Mouse (Mus musculus) hindbrain, embryonic 16.5 days (tissue): Measurements from ENCODE around the gene Tjp3. TPM values are rescaled to one million over a fixed set of nuclear protein-coding genes. Genes with fewer than 3 reads are reported as not detected.

Experiments used
- ATAC-seq: fragments of 200-750 bp; cut with Nextera tagmentation; 2 replicates; pipeline ENCODE4 v1.8.0; 2017; ENCODE audit warnings: moderate TSS enrichment, moderate library complexity
- H3K27ac ChIP-seq: fragments of 300-500 bp; sonication (generic); 2 replicates; pipeline ENCODE4 v1.5.1; 2014; ENCODE audit warnings: low read depth, mild to moderate bottlenecking, control low read depth, low read length, moderate library complexity
- H3K27me3 ChIP-seq: fragments of 300-500 bp; sonication (generic); replicated peaks from 2 replicates; pipeline ENCODE4 v1.6.1; 2014; ENCODE audit warnings: low read length; ENCODE audit not compliant: control insufficient read depth, insufficient read depth
- H3K36me3 ChIP-seq: fragments of 300-500 bp; sonication (generic); 2 replicates; pipeline ENCODE4 v1.6.1; 2014; ENCODE audit warnings: mild to moderate bottlenecking, low read length, moderate library complexity, mixed read lengths; ENCODE audit not compliant: control insufficient read depth, insufficient read depth
- H3K4me1 ChIP-seq: fragments of 300-500 bp; sonication (generic); 2 replicates; pipeline ENCODE4 v1.6.1; 2014; ENCODE audit warnings: low read depth, low read length; ENCODE audit not compliant: control insufficient read depth, insufficient read depth
- H3K4me2 ChIP-seq: fragments of 300-500 bp; sonication (generic); 2 replicates; pipeline ENCODE4 v1.6.1; 2014; ENCODE audit warnings: mild to moderate bottlenecking, low read length, control low read depth, moderate library complexity
- H3K4me3 ChIP-seq: fragments of 300-500 bp; sonication (generic); 2 replicates; pipeline ENCODE4 v1.5.1; 2014; ENCODE audit warnings: mild to moderate bottlenecking, low read length, control low read depth, moderate library complexity
- H3K9ac ChIP-seq: fragments of 300-500 bp; sonication (generic); 2 replicates; pipeline ENCODE4 v1.6.1; 2014; ENCODE audit warnings: low read depth, mild to moderate bottlenecking, control low read depth, low read length, moderate library complexity
- H3K9me3 ChIP-seq: fragments of 300-500 bp; sonication (generic); 2 replicates; pipeline ENCODE4 v1.6.1; 2014; ENCODE audit warnings: mild to moderate bottlenecking, low read length, moderate library complexity; ENCODE audit not compliant: control insufficient read depth
- WGBS: fragments of 180-500 bp; shearing (Covaris S2); extraction: QIAGEN DNeasy Blood & Tissue Kit; methylation state at CpG from one replicate; pipeline ENCODE4 v1.1.7; 2014; 5-methylcytosine and 5-hydroxymethylcytosine counted together
- polyA plus RNA-seq: library from polyadenylated mRNA; unstranded; fragments of >200 nt; fragmentation: Nextera tagmentation; extraction: Ambion mirVana; gene quantifications from 2 replicates; pipeline ENCODE4 v1.2.1, GENCODE M21; 2015

Tjp3 gene
- polyA plus RNA-seq, 1 experiment from 2014 or later = 6.4 TPM

DNA sequence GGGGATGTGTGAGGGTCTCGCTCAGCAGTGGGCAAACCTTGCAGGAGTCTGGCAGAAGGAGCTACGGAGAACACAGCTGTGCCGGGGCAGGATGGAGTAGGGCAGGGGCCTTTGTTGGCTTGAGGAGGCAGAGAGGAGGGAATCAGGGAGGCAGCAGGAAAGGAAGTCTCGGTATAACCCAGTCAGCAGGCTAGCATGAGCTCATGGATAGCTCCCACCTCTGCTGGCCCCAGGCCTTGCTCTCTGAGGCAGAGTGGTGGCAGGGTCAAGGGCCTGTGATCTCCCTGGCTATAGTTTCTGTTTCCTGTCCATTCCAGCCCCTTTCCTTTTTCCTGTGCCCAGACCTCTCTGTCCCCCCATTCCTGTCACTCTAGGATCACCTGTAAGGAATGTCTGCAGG is 10.9 kb upstream of the Tjp3 start:
- no peak overlapping the region for H3K9ac ChIP-seq
- H3K27me3 ChIP-seq = no peaks in the 10 kb centered on the region
- H3K9me3 ChIP-seq = no peaks in the 10 kb centered on the region
- peaks cover 10% of the 10 kb centered on the region for H3K36me3 ChIP-seq
- 66% methylated on average over 4 of the region's 4 CpGs for WGBS
- no peak overlapping the region for H3K4me3 ChIP-seq
- ATAC-seq = no peak
- H3K4me1 ChIP-seq = peaks cover 23% of the 10 kb centered on the region
- no peak overlapping the region for H3K4me2 ChIP-seq
- peak overlapping the region; percentile 20; the same call in 1 of the 2 replicates for H3K27ac ChIP-seq

DNA sequence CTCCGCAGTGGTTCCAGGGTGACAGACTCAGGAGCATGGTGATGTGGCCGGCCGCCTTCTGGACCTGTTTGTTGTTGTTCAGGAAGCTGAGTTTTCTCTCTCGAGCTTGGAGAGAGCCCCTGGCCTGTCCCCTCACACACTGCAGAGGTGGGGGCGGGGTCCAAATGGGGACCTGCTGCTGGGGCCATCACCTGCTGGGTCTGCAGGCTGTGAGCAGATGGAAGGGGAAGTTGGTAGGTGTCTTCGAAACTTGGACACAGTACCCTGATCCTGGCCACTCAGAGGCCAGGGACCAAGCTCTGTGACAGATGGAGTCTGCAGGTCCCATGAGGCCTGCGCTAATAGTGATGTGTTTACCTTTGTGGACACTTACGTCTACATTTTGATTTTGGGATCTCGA is 9.9 kb upstream of the Tjp3 start:
- Histone ChIP-seq H3K27ac (no peak overlapping the region), H3K36me3 (peaks cover 2% of the 10 kb centered on the region; the same call in 1 of the 2 replicates), H3K27me3 (no peaks in the 10 kb centered on the region), H3K9ac (no peak overlapping the region), H3K4me2 (no peak overlapping the region), H3K9me3 (no peaks in the 10 kb centered on the region), H3K4me3 (no peak overlapping the region), H3K4me1 (peaks cover 23% of the 10 kb centered on the region)
- ATAC-seq = no peak
- WGBS = 83% methylated on average over 9 of the region's 9 CpGs

DNA sequence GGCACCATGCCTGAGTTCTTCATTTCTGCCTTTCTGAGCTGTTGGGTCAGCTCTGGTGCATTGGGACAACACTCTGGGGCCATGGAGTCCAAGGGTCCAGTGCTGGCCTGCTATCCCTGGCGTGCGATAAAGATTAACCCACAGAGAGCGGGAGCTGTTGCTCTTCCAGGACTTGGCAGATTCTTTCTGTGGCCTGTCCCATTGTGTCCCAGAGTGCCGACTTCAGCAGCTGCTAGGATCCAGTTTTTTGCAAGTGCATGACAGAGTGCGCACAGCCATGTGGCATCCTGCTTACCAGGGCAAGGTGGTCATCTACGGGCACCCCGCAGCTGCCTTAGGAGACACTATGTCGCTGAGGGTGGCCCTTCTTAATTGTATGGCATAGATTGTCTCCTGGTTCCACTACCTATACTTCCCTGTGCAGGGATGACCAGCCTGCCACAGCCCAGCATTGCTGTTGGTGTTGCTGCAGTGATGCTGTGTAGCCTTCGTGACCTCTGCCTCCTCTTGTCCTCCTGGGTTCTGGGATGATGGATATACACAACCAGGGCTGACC is 9.0 kb upstream of the Tjp3 start:
- Histone ChIP-seq H3K27ac (no peak overlapping the region), H3K4me3 (no peak overlapping the region), H3K36me3 (no peaks in the 10 kb centered on the region), H3K27me3 (no peaks in the 10 kb centered on the region), H3K4me1 (peaks cover 27% of the 10 kb centered on the region), H3K4me2 (no peak overlapping the region), H3K9me3 (no peaks in the 10 kb centered on the region), H3K9ac (no peak overlapping the region)
- ATAC-seq = no peak
- 72% methylated on average over 9 of the region's 9 CpGs for WGBS

DNA sequence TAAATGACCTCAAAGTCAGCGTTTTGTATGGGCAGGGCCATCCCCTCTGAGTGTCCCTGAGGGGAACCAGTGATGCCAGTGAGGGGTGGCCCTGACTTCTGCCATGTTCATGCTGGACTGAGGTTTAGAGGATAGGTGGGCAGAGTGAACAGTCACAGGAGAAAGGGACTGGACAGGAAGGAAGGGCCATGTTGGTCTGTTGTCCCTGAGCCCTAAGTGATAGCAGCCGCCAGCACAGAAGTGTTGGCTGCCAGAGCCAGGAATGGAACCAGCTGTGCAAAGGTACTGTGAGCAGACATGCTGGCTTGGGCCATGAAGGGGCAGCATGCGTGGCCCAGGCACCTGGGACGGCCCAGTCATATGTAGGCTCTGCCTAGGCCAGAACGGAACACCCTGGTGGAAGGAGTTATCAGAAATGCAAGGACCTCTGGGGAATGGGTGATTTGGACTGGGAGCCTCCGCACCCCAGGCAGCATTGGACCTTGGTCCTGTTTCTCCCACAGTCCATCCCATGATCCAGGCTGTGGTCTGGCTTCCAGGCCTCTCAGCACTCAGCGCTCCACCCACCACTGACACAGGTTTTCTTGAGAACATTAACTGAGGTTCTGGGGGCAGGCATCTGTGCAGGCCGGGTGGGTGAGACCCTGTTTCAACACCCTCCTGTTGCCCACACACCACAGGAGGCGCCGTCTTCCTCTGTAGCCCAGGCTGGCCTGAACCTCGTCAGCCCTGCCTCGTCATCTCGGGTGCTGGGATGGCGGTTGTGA is 8.4 kb upstream of the Tjp3 start:
- H3K4me1 ChIP-seq = peaks cover 33% of the 10 kb centered on the region

DNA sequence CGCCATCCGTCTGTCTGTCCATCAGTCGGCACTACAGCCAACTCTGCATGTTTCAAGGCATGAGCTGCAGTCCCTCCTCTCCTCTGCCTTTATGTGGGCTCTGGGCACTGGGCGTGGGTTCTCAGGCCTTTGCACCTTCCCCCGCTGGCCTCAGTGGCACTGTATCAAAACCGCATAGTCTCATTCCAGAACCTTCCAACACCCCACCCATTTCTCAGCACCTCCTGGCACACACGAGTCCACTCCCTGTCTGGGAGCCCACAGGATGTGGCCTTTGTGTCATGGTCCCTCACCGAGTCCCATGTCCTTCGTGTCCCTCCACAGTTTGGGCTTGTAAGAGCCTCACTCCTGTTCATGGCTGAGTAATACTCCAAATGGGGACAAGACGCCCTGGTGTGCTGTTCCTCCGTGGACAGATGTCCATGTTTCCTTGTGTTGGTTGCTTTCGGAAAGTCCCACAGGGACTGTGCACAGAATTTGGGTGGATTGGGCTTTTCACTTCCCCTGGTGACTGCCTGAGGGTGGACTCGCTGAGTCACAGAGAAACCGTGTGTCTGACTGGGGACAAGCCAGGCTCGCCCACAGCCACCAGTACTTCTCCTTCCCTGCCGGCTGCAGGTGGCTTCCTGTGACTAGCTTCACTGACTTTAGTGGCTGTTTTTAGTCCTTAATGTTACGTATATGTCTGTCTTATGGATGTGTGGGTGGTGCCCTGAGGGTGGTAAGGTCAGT is 7.2 kb upstream of the Tjp3 start:
- no peaks in the 10 kb centered on the region for H3K9me3 ChIP-seq
- no peak overlapping the region for H3K4me2 ChIP-seq
- H3K4me1 ChIP-seq = peaks cover 37% of the 10 kb centered on the region
- WGBS = 95% methylated on average over 17 of the region's 17 CpGs
- H3K27me3 ChIP-seq = no peaks in the 10 kb centered on the region
- H3K27ac ChIP-seq = no peak overlapping the region
- H3K36me3 ChIP-seq = no peaks in the 10 kb centered on the region
- H3K9ac ChIP-seq = no peak overlapping the region
- no peak for ATAC-seq
- no peak overlapping the region for H3K4me3 ChIP-seq

More for the DNA sequence above, 8.4 kb upstream of the Tjp3 start:
- no peaks in the 10 kb centered on the region for H3K27me3 ChIP-seq
- H3K4me2 ChIP-seq = no peak overlapping the region
- WGBS = 90% methylated on average over 14 of the region's 14 CpGs
- no peaks in the 10 kb centered on the region for H3K36me3 ChIP-seq
- ATAC-seq = no peak
- no peaks in the 10 kb centered on the region for H3K9me3 ChIP-seq
- no peak overlapping the region for H3K9ac ChIP-seq
- no peak overlapping the region for H3K27ac ChIP-seq
- H3K4me3 ChIP-seq = no peak overlapping the region

DNA sequence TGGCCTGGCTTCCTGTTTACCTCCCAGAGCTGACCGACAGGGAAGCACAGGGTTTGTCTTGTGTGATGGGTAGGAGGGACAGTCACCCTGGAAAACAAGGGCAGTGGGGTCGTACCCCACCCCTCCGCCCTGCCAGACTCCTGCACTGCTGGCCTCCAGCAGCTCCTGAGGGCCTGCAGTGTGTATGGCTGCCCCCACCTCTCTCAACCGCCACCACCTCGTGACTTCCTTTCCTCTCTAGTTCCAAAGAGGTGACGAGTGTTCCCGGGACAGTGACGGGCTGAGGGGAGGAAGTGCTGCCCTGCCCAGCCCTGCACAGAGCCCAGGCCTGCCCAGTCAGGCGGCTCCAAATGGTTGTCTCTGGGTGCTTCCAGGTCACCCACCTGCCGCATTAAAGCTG is 6.5 kb upstream of the Tjp3 start:
- ATAC-seq = no peak
- no peak overlapping the region for H3K4me3 ChIP-seq
- H3K4me2 ChIP-seq = no peak overlapping the region
- WGBS = 73% methylated on average over 10 of the region's 10 CpGs
- H3K9me3 ChIP-seq = no peaks in the 10 kb centered on the region
- H3K27me3 ChIP-seq = no peaks in the 10 kb centered on the region
- peak overlapping the region; percentile 51; the same call in 1 of the 2 replicates for H3K27ac ChIP-seq
- no peaks in the 10 kb centered on the region for H3K36me3 ChIP-seq
- H3K9ac ChIP-seq = no peak overlapping the region; the same call in 1 of the 2 replicates
- H3K4me1 ChIP-seq = peaks cover 37% of the 10 kb centered on the region

DNA sequence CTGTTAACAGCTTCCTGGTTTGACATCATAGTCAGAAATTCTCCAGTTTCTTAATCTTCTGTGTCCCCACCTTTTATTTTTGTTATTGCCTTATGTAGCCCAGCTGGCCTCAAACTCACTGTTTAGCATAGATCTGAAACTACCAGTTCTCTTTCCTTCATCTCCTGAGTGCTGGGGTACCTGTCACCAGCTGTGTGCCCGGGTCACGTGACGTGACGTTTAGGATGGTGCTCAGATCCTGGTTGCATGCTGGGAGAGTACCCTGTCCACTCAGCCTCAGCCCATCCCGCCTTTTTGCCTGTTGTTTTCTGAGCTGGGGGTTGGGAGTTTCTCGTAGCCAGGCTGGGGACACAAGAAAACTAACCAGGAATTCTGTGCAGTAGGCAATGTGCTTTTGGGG is 5.9 kb upstream of the Tjp3 start:
- no peaks in the 10 kb centered on the region for H3K9me3 ChIP-seq
- no peaks in the 10 kb centered on the region for H3K36me3 ChIP-seq
- peaks cover 33% of the 10 kb centered on the region for H3K4me1 ChIP-seq
- no peak overlapping the region for H3K4me3 ChIP-seq
- no peak for ATAC-seq
- no peaks in the 10 kb centered on the region for H3K27me3 ChIP-seq
- no peak overlapping the region for H3K9ac ChIP-seq
- H3K27ac ChIP-seq = no peak overlapping the region; the same call in 1 of the 2 replicates
- WGBS = 80% methylated on average over 6 of the region's 6 CpGs
- H3K4me2 ChIP-seq = no peak overlapping the region

DNA sequence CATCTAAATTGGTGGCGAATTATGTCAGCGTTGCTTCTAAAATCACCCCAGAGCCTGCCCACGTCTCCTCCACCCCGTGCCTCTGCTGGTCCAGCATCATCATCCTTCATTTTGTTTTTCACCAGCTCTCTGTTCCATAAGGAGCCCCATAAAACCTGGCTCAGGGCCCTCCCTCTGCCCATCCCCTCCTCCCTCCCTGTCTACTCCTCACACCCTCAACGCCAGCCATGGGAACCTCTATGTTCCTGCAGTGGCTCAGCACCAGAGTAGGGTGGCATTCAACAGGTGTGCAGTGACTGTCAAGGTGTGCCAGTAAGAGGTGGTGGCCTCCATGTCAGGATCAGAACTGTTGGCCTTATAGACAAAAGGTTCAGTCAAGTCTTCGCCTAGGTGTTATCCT is 3.8 kb upstream of the Tjp3 start:
- peak overlapping the region; percentile 96; the same call in 1 of the 2 replicates for H3K4me2 ChIP-seq

DNA sequence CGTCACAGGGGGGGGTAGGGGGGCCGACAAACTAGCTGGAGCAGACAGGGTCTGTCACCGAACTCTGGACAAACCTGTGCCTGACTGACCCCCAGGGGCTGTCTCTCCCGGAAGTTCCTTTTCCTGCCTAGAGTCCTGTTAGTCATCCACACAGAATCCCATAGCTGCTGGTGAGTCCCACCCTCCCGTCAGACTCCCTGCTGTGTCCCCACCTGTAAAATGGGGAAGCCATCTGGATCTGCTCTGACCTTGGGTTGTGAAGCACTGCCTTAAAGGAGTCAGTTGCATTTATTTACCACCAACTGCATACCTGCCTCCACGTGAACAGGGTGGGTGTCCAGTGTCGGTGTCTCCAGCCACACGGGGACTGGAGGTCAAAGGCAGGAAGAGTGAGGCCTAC is 3.1 kb upstream of the Tjp3 start:
- peak overlapping the region; percentile 96 for H3K4me2 ChIP-seq
- H3K36me3 ChIP-seq = no peaks in the 10 kb centered on the region
- peak overlapping the region; percentile 79 for H3K4me3 ChIP-seq
- no peak overlapping the region; the same call in 1 of the 2 replicates for H3K27ac ChIP-seq
- 59% methylated on average over 8 of the region's 8 CpGs for WGBS
- ATAC-seq = no peak
- no peaks in the 10 kb centered on the region for H3K9me3 ChIP-seq
- H3K27me3 ChIP-seq = 0 out of 2 replicates have a peak, but pooled peaks cover 2% of the 10 kb centered on the region
- peaks cover 24% of the 10 kb centered on the region for H3K4me1 ChIP-seq
- peak overlapping the region; percentile 88 for H3K9ac ChIP-seq

More for the DNA sequence above, 3.8 kb upstream of the Tjp3 start:
- Histone ChIP-seq H3K4me1 (peaks cover 25% of the 10 kb centered on the region), H3K27ac (no peak overlapping the region), H3K9me3 (no peaks in the 10 kb centered on the region), H3K9ac (peak overlapping the region; percentile 9; the same call in 1 of the 2 replicates), H3K36me3 (no peaks in the 10 kb centered on the region), H3K4me3 (no peak overlapping the region), H3K27me3 (no peaks in the 10 kb centered on the region)
- WGBS = 94% methylated on average over 6 of the region's 6 CpGs
- ATAC-seq = no peak
